Mouse (Mus musculus) gastrocnemius, postnatal 14 days (tissue): ENCODE results near the gene Pdzrn3. TPM values are rescaled to one million over a fixed set of nuclear protein-coding genes. Genes with fewer than 3 reads are reported as not detected.
A peak's percentile ranks its signal among the peaks of the same experiment; 100 is the strongest.

Experiments
- DNase-seq: peaks from one replicate; pipeline ENCODE4 v3.0.0; 2021; ENCODE audit warnings: mixed read lengths
- intact Hi-C: fragments of 180-260 bp; cut with DNase I; formaldehyde crosslinking; loops from one replicate; pipeline ENCODE4 v1.15.1; 2025; ENCODE audit warnings: low total_unique reads
- long read RNA-seq, 2 experiments: library from polyadenylated mRNA; stranded (forward); transcript quantifications; one replicate each; pipeline ENCODE4 v2.0.0; 2021
- total RNA-seq, 2 experiments: library from RNA; stranded (reverse); gene quantifications; 2 replicates each; pipeline ENCODE4 v1.2.3; 2021

Gene Pdzrn3
- 10 to 100 TPM; 29.1 to 33.5 TPM for total RNA-seq
- long read RNA-seq, experiment 1, full-length matches to known transcripts, result 6 of 20 reads
- long read RNA-seq, experiment 1, partial matches to known transcripts, result 4 of 20 reads
- long read RNA-seq, experiment 1, other reads (novel, unspliced or antisense), result 10 of 20 reads
- long read RNA-seq, experiment 2, full-length matches to known transcripts, result 21 of 35 reads
- long read RNA-seq, experiment 2, partial matches to known transcripts, result 4 of 35 reads
- long read RNA-seq, experiment 2, other reads (novel, unspliced or antisense), result 10 of 35 reads

GRCm38 (mm10) chr6:101377167-101377934 lies at the start of gene Pdzrn3:
Gene Pdzrn3 (minus strand): TSS chr6:101377897.
- DNase-seq, result peak; percentile 66
- intact Hi-C loops, result loop anchor here (5.0 kb wide), 1 partner anchor 110 kb away; no protein-coding TSS in a partner anchor

GRCm38 (mm10) chr6:101427296-101427695 lies 49.6 kb upstream of the Pdzrn3 start:
- no peak for DNase-seq
- intact Hi-C loops, result no loop called here

DNA sequence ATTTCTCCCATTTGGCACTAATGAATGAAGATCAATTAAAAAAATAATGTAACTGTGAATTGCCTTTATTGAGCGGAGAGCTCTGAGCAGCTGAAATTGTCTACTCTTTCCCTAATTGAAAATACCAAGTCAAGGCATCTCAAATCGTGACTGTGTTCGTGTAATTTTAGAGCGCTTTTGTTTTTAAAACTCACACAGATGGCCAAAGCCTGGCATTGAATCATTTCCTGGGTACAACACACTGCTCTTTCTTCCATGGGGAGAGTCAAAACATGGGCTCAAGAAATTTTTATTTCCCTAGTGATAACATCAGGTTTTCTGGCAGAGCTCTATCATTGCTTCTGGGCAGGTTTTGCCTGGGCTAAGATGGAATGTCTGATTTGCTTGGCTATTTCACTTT lies 48.6 kb upstream of the Pdzrn3 start:
- intact Hi-C loops, result no loop called here
- DNase-seq, result no peak

GRCm38 (mm10) chr6:101422084-101422954 lies 44.6 kb upstream of the Pdzrn3 start:
- intact Hi-C loops, result no loop called here
- DNase-seq, result no peak

- intact Hi-C loops, result no loop called here
- no peak for DNase-seq
Measured at GRCm38 (mm10) chr6:101418213-101418612, 40.5 kb upstream of the Pdzrn3 start.

DNA sequence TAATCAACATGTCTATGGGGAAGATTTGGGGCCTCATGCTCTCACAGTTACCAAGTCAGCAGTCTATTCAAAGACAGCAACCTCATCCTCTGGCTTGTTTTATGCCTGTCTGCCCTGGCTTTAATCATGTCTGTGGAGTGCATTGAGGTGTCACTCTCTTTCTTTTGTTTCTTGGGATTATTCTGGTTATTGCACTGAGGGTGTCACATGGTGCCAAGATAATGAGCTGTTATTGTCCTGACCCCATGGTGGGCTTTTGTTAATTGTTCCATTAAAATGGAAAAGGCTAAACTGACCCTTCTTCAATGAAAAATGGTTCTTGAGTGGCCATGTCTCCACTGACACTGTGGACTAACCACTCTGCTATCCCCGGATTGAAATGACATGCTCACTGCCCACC lies 34.0 kb upstream of the Pdzrn3 start:
- intact Hi-C loops, result no loop called here
- no peak for DNase-seq

DNA sequence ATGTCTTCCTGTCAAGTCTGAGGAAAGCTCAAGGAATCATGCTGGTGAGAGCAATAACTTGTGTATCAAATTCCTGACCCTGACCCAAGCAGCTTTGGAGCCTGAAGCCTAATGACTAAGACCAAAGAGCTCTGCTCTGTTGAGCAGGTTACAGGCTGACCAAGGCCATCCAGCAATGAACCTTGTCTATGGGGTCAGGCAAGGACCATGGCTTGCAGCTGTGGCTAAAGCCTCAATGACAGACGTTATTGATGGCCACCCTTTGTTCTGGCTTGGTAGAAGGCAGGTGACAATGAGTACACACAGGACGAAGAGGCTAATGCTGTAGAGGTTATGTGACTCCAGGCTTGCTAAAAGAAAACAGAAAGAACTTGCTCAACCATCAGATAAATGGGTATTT lies 33.4 kb upstream of the Pdzrn3 start:
- no peak for DNase-seq
- intact Hi-C loops, result no loop called here

DNA sequence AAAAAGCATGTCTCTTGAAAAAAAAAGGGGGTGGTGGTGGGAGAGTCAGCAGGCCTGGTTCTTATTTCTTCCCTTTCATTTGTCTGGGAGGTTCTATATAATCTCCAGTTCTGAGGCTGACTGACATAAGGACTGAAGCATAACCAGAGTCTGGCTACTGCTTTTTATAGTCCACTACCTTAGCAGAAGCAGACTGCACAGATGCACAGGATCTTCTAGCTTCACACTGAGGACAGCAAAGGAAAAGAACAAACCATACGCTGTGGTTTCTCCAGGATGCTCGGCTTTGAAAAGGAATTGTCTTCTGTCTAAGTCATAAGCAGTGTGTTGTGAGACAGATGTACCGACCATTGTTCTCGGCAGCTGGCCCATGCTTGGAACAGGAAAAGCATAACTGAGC lies 19.0 kb upstream of the Pdzrn3 start:
- intact Hi-C loops, result no loop called here
- DNase-seq, result no peak

GRCm38 (mm10) chr6:101395908-101396307 lies 18.2 kb upstream of the Pdzrn3 start:
- intact Hi-C loops, result no loop called here
- no peak for DNase-seq

GRCm38 (mm10) chr6:101392801-101393117 lies 15.1 kb upstream of the Pdzrn3 start:
- intact Hi-C loops, result no loop called here
- DNase-seq, result no peak

GRCm38 (mm10) chr6:101392107-101392800 lies 14.6 kb upstream of the Pdzrn3 start:
- intact Hi-C loops, result no loop called here

DNA sequence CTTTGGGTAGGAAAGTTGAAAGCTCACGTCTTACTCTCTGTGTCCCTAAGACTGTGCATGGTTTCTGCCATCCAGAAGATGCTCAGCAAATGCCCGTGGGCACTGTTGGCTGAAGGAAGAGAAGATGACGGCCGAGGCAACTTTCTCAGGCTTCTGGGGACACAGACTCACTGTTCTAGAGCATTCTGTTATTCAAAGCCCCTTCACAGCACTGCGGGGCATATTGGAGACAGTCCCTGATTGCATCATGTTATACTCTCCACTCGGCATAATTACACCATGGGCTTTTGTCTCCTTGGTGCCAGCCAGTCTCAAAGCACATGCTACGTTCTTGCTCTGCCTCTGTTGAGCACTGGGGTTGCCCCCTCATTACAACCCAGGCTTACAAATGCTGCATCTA lies 7.8 kb upstream of the Pdzrn3 start:
- DNase-seq, result no peak
- intact Hi-C loops, result loop anchor here (10.0 kb wide), 1 partner anchor 149 kb away; no protein-coding TSS in a partner anchor

More at GRCm38 (mm10) chr6:101392107-101392800, 14.6 kb upstream of the Pdzrn3 start:
- DNase-seq, result no peak

- DNase-seq, result no peak
- intact Hi-C loops, result loop anchor here (10.0 kb wide), 1 partner anchor 150 kb away; no protein-coding TSS in a partner anchor
Measured at GRCm38 (mm10) chr6:101384958-101385357, 7.3 kb upstream of the Pdzrn3 start.

- intact Hi-C loops, result loop anchor here (10.0 kb wide), 1 partner anchor 150 kb away; no protein-coding TSS in a partner anchor
Measured at GRCm38 (mm10) chr6:101384476-101384875, 6.8 kb upstream of the Pdzrn3 start.

GRCm38 (mm10) chr6:101382891-101383290 lies 5.2 kb upstream of the Pdzrn3 start:
- DNase-seq, result no peak
- intact Hi-C loops, result loop anchor here (10.0 kb wide), 1 partner anchor 152 kb away; no protein-coding TSS in a partner anchor

More at GRCm38 (mm10) chr6:101384476-101384875, 6.8 kb upstream of the Pdzrn3 start:
- DNase-seq, result no peak

DNA sequence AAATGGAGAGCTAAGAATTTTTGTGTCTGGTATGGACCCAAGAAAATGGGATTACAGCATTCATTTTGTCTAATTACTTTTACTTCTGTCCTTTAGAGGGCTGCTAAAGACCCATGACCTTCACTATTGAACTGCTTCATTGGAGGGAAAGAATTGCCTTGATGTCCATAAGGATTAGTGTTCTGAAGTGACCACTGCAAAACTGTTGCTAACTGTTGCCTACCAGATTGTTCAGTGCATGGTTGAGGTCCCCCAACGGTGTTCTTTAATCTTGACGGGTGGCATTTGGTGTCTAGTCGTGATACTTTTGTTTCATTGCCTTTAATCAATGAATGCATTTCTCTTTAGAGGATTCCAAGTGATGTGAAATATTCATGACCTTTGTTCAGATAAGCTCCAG lies 1.8 kb upstream of the Pdzrn3 start:
- DNase-seq, result no peak
- intact Hi-C loops, result loop anchor here (5.0 kb wide), 1 partner anchor 112 kb away; no protein-coding TSS in a partner anchor

DNA sequence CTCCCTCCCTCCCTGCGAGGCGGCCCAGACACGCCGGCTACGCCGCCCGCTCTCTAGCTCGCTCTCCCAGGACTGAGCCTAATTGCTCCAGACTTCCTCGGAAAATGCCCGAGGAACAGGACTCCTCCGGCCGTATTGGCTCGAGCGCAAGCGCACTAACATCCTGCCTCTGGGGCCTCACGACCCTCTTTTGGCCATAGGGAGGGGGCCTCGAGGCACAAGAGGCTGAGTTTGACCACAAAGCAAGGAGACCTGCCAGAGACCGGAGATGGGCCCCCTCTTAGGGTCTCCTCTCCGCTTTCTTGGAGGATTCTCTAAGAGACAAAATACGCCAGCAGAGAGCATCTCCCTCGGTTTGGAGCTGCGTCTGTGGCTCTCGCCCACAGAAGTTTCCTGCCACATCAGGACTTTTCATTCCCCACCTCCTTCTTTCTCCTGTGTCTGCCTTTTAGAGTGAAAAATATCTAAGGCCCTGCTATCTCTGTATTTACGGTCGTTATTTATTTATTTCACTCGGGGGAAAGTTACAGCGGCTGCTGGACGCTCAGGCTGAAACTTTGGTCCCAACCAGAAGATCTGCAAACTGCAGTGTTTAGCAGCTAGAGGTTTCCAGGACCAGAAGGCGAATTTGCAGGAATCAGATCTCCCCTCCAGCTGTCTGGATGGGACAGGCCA lies 375 bp upstream of the Pdzrn3 start:
- intact Hi-C loops, result loop anchor here (5.0 kb wide), 1 partner anchor 111 kb away; no protein-coding TSS in a partner anchor
- peak; percentile 73 for DNase-seq

DNA sequence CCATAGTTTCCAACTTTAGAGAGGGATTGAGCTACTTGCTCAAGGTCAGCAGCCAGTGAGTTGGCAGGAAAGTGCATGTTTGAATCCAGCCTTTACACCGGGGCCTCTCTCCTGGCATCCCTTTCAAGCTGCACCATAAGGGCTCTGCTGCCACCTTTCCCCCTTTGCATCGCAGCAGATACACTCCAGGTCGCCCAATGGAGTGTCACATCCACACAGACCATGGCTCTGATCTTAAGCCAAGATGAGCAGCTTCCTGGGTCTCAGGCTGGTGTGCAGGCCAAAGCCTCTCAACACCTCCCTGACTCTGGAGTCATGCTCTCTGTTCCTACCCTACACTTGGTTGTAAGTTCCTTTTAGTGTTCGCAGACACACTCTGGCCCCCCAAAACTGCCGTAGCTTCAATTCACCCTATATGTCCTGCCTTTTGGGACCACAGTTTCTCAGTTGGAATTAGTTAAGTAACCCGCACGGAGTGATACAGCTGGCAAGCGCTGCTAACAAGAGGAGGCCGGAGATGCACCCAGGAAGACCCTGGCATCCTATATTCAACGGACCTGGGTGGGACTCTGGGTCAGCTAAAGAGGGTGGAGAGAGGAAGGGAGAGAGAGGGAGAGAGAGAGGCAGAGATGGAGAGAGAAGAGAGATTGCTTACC lies 1.1 kb downstream of the Pdzrn3 start:
- intact Hi-C loops, result loop anchor here (5.0 kb wide), 1 partner anchor 109 kb away; no protein-coding TSS in a partner anchor
- DNase-seq, result no peak
